Mouse (Mus musculus): ENCODE results near the gene Hba-a1.

DNA sequence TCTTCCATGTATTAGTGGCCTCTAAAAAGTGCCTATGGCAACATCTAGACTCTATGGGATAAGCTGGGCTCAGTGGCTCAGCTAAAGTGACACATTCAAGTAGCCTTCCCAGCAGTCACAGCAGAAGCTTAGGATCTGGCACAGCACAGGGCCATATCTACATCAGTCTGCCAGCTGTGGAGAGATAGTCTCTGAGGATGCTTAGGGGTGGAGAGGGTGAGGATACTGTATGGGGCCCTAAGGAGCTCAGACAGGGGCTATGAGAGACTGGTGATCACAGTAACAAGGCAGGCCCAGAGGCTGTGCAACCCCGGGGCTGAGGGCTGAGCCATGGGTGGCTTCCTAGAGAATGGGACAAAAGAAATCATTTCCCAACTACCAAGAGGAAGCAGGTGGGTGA lies 23.7 kb downstream of the Hba-a1 start:
- no peak for TF ChIP-seq POLR2A (IDR thresholded peaks at IDR 0.05; ENCODE audit: borderline replicate concordance, control insufficient read depth, low read depth, low read length)
- no peak for TF ChIP-seq CTCF (IDR thresholded peaks at IDR 0.05; ENCODE audit: control insufficient read depth, insufficient read depth, low read length)
